Comparison of ENCODE assay signal across 8 mouse cellular contexts in the genomic region with DNA sequence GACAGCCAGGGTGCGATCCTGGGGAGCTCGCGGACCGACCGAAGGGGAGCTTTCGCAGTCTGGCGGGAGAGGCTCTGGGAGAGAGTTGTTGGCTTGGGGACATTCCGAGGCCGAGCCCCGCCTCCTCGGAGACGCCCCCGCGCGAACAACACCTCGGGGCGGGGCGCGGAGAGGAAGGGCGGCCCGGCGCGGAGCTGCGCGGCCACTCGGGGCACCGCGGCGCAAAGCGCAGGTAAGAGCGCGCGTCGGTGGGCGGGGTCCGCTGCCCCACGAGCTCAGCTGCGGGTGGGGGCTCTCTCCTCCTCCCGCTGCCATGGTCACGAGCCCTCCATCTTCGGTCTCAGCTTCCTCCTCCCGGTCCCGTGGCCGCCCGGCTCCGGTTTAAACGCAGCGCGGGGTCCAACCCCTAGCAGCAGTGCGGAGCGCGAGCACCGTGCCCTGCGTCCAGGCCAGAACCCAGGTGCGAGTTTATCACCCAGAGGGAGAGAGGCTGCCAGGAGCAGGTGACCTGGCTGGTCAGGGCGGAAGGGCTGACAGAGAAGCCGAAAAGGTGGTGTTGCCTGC. TPM values are rescaled to one million over a fixed set of nuclear protein-coding genes. Genes with fewer than 3 reads are reported as not detected.
A peak's percentile ranks its signal among the peaks of the same experiment; 100 is the strongest.
DNase-seq lines count a peak whose midpoint lies in the region; ATAC-seq lines count a peak whose summit lies in the region.

A gene (minus strand): TSS at position 116 of the 564 bp plus-strand sequence.

- peak within 1 kb of the TSS; percentile 61; the same call in 1 of the 2 replicates for H3K27ac ChIP-seq in liver, embryonic 13.5 days

- H3K27me3 ChIP-seq in liver, embryonic 13.5 days, result peaks cover 42% of the 10 kb centered on the region

- under 1% methylated on average over 57 of the region's 57 CpGs for WGBS in liver, embryonic 13.5 days (ENCODE audit: insufficient replicate concordance)

- peak within 1 kb of the TSS; percentile 55; the same call in 1 of the 2 replicates for H3K9ac ChIP-seq in liver, embryonic 13.5 days

- no peaks in the 10 kb centered on the region; the same call in 1 of the 2 replicates for H3K36me3 ChIP-seq in liver, embryonic 13.5 days

- H3K4me3 ChIP-seq in liver, embryonic 13.5 days (replicated peaks), result peak within 1 kb of the TSS; percentile 57

- peak; percentile 37 for ATAC-seq in liver, embryonic 13.5 days (ENCODE audit: low read depth)

- H3K4me2 ChIP-seq in liver, embryonic 13.5 days, result peak within 1 kb of the TSS; percentile 62

- peaks cover 29% of the 10 kb centered on the region for H3K4me1 ChIP-seq in liver, embryonic 13.5 days (replicated peaks)

- H3K9me3 ChIP-seq in liver, embryonic 13.5 days (replicated peaks), result no peaks in the 10 kb centered on the region

- peak; percentile 43 to 53 for DNase-seq in cerebellum, postnatal 14 days
- no peak for DNase-seq in cerebellum, postnatal 36 days
- DNase-seq in embryo, embryonic 10.5 days (ENCODE audit: low spot score), result peak; percentile 44
- DNase-seq in heart, adult 9 months (ENCODE audit: low spot score in 2 of 2), result peak; percentile 83 to 85
- DNase-seq in kidney, adult 18-20 months, result peak; percentile 92
- no peak for DNase-seq in liver, embryonic 13.5 days
- peak; percentile 89 for DNase-seq in naive thymus-derived CD4-positive, alpha-beta T cell, adult 2 months (ENCODE audit: low read depth)
- DNase-seq in testis, postnatal 10 days (ENCODE audit: low spot score), result peak; percentile 89

RNA-seq across cellular contexts. Expression of the gene that starts here (rescaled TPM):
- 1.3 and 1.6 TPM in 2 replicates for polyA plus RNA-seq in liver, embryonic 13.5 days (2015; fragmentation: Nextera tagmentation; extraction: Ambion mirVana)

Comparison
In these comparisons a context has a peak if more than half of its experiments do, and no peak if none do; other contexts are left out.
1. DNase-seq: peak in cerebellum, postnatal 14 days (2 of 2), embryo, embryonic 10.5 days (single experiment), heart, adult 9 months (2 of 2), kidney, adult 18-20 months (single experiment), naive thymus-derived CD4-positive, alpha-beta T cell, adult 2 months (single experiment) and testis, postnatal 10 days (single experiment); none in cerebellum, postnatal 36 days (0 of 2) and liver, embryonic 13.5 days (single experiment).